Mouse (Mus musculus) stomach, postnatal 0 days (tissue): ENCODE data around the gene Ggt6.

Experiments used
- CTCF ChIP-seq: IDR thresholded peaks from 2 replicates; pipeline ENCODE4 v1.5.1; 2016; ENCODE audit warnings: antibody characterized with exemption, low read depth, mild to moderate bottlenecking, moderate library complexity
- EP300 ChIP-seq: optimal IDR thresholded peaks from 2 replicates; pipeline ENCODE3; 2016; ENCODE audit warnings: antibody characterized with exemption

DNA sequence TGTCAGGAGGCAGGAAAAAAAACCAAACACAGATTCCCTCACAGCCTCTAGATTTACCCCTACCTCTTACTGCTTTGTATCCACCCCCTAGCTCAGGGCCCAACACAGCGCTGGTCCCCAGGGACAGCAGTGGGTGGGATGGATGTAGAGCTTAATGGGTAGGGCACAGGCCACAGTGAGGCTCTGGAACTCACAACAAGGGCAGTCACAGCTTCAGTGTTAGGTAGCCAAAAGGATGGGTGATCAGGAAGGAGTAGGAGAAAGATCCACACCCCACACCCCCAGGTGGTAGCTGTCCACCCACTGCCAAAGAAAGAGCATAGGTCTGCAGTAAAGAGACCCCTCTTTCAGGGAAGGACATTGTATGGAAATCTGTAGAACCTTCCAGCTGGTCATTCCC lies 42.3 kb downstream of the Ggt6 start:
- TF ChIP-seq CTCF (no peak), EP300 (no peak)
